Mouse (Mus musculus): ENCODE results near the gene Gm10974. TPM values are rescaled to one million over a fixed set of nuclear protein-coding genes. Genes with fewer than 3 reads are reported as not detected.
A peak's percentile ranks its signal among the peaks of the same experiment; 100 is the strongest.

The Gm10974 gene
- polyA plus RNA-seq, 1 experiment, result not detected

GRCm38 (mm10) chr7:66330610-66331009 is 35.1 kb upstream of the Gm10974 start:
- TF ChIP-seq CTCF (IDR thresholded peaks at IDR 0.05; ENCODE audit: borderline replicate concordance, control insufficient read depth, extremely low read depth, insufficient read depth, low read length, poor library complexity), result no peak
- TF ChIP-seq POLR2A (IDR thresholded peaks at IDR 0.05; ENCODE audit: control insufficient read depth, extremely low read depth, insufficient read depth, low read length, poor library complexity), result no peak
- 95% methylated on average over 9 of the region's 9 CpGs for WGBS
- no peak for DNase-seq
- Histone ChIP-seq H3K4me3 (ENCODE audit: control insufficient read depth, insufficient read depth, low read length) (no peak overlapping the region), H3K4me1 (replicated peaks; ENCODE audit: control insufficient read depth, insufficient read depth, low read length) (no peaks in the 10 kb centered on the region), H3K27me3 (ENCODE audit: control insufficient read depth, insufficient read depth, low read length) (no peaks in the 10 kb centered on the region), H3K36me3 (ENCODE audit: control insufficient read depth, insufficient read depth, low read length) (no peaks in the 10 kb centered on the region), H3K27ac (ENCODE audit: control insufficient read depth, insufficient read depth, low read length) (no peak overlapping the region)

GRCm38 (mm10) chr7:66332340-66332739 is 33.4 kb upstream of the Gm10974 start:
- DNase-seq, result no peak
- Histone ChIP-seq H3K36me3 (ENCODE audit: control insufficient read depth, insufficient read depth, low read length) (no peaks in the 10 kb centered on the region), H3K27ac (ENCODE audit: control insufficient read depth, insufficient read depth, low read length) (no peak overlapping the region), H3K4me3 (ENCODE audit: control insufficient read depth, insufficient read depth, low read length) (no peak overlapping the region), H3K27me3 (ENCODE audit: control insufficient read depth, insufficient read depth, low read length) (no peaks in the 10 kb centered on the region), H3K4me1 (replicated peaks; ENCODE audit: control insufficient read depth, insufficient read depth, low read length) (no peaks in the 10 kb centered on the region)
- TF ChIP-seq CTCF (IDR thresholded peaks at IDR 0.05; ENCODE audit: borderline replicate concordance, control insufficient read depth, extremely low read depth, insufficient read depth, low read length, poor library complexity) (no peak), POLR2A (IDR thresholded peaks at IDR 0.05; ENCODE audit: control insufficient read depth, extremely low read depth, insufficient read depth, low read length, poor library complexity) (no peak)
- 93% methylated on average over 8 of the region's 8 CpGs for WGBS

GRCm38 (mm10) chr7:66333906-66334500 is 31.7 kb upstream of the Gm10974 start:
- WGBS, result 92% methylated on average over 4 of the region's 4 CpGs
- TF ChIP-seq POLR2A (IDR thresholded peaks at IDR 0.05; ENCODE audit: control insufficient read depth, extremely low read depth, insufficient read depth, low read length, poor library complexity), result no peak
- no peak for TF ChIP-seq CTCF (IDR thresholded peaks at IDR 0.05; ENCODE audit: borderline replicate concordance, control insufficient read depth, extremely low read depth, insufficient read depth, low read length, poor library complexity)
- Histone ChIP-seq H3K4me3 (ENCODE audit: control insufficient read depth, insufficient read depth, low read length) (no peak overlapping the region), H3K4me1 (replicated peaks; ENCODE audit: control insufficient read depth, insufficient read depth, low read length) (no peaks in the 10 kb centered on the region), H3K27me3 (ENCODE audit: control insufficient read depth, insufficient read depth, low read length) (no peaks in the 10 kb centered on the region), H3K27ac (ENCODE audit: control insufficient read depth, insufficient read depth, low read length) (no peak overlapping the region), H3K36me3 (ENCODE audit: control insufficient read depth, insufficient read depth, low read length) (no peaks in the 10 kb centered on the region)
- no peak for DNase-seq

DNA sequence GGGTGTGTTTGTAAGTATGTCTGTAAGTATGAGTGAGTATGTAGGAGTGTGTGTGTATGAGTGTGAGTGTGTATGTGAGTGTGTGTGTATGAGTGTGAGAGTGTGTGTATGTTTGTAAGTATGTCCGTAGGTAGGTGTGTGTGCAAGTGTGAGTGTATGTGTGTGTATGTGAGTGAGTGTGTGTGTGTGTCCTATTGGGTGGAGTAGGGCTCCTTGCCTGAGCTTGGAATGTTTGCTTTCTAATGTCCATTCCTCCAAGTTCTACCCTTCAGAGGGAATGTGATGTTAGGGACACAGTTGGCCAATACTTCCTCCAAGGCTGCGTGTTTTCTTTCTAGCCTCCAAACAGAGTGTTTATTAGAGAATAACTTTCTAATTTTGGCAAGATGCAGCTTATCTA is 28.8 kb upstream of the Gm10974 start:
- WGBS, result 92% methylated on average over 2 of the region's 2 CpGs
- Histone ChIP-seq H3K36me3 (ENCODE audit: control insufficient read depth, insufficient read depth, low read length) (no peaks in the 10 kb centered on the region), H3K4me1 (replicated peaks; ENCODE audit: control insufficient read depth, insufficient read depth, low read length) (no peaks in the 10 kb centered on the region), H3K27me3 (ENCODE audit: control insufficient read depth, insufficient read depth, low read length) (no peaks in the 10 kb centered on the region), H3K4me3 (ENCODE audit: control insufficient read depth, insufficient read depth, low read length) (no peak overlapping the region), H3K27ac (ENCODE audit: control insufficient read depth, insufficient read depth, low read length) (no peak overlapping the region)
- no peak for DNase-seq
- no peak for TF ChIP-seq CTCF (IDR thresholded peaks at IDR 0.05; ENCODE audit: borderline replicate concordance, control insufficient read depth, extremely low read depth, insufficient read depth, low read length, poor library complexity)
- no peak for TF ChIP-seq POLR2A (IDR thresholded peaks at IDR 0.05; ENCODE audit: control insufficient read depth, extremely low read depth, insufficient read depth, low read length, poor library complexity)

GRCm38 (mm10) chr7:66339625-66340024 is 26.1 kb upstream of the Gm10974 start:
- Histone ChIP-seq H3K27ac (ENCODE audit: control insufficient read depth, insufficient read depth, low read length) (no peak overlapping the region), H3K36me3 (ENCODE audit: control insufficient read depth, insufficient read depth, low read length) (no peaks in the 10 kb centered on the region), H3K27me3 (ENCODE audit: control insufficient read depth, insufficient read depth, low read length) (no peaks in the 10 kb centered on the region), H3K4me3 (ENCODE audit: control insufficient read depth, insufficient read depth, low read length) (no peak overlapping the region), H3K4me1 (replicated peaks; ENCODE audit: control insufficient read depth, insufficient read depth, low read length) (no peaks in the 10 kb centered on the region)
- TF ChIP-seq CTCF (IDR thresholded peaks at IDR 0.05; ENCODE audit: borderline replicate concordance, control insufficient read depth, extremely low read depth, insufficient read depth, low read length, poor library complexity) (no peak), POLR2A (IDR thresholded peaks at IDR 0.05; ENCODE audit: control insufficient read depth, extremely low read depth, insufficient read depth, low read length, poor library complexity) (no peak)
- WGBS, result 76% methylated on average over 5 of the region's 5 CpGs
- no peak for DNase-seq

GRCm38 (mm10) chr7:66340044-66340443 is 25.7 kb upstream of the Gm10974 start:
- no peaks in the 10 kb centered on the region for H3K4me1 ChIP-seq (replicated peaks; ENCODE audit: control insufficient read depth, insufficient read depth, low read length)
- H3K36me3 ChIP-seq (ENCODE audit: control insufficient read depth, insufficient read depth, low read length), result no peaks in the 10 kb centered on the region
- WGBS, result 81% methylated on average over 3 of the region's 3 CpGs
- H3K4me3 ChIP-seq (ENCODE audit: control insufficient read depth, insufficient read depth, low read length), result no peak overlapping the region
- DNase-seq, result no peak
- no peak overlapping the region for H3K27ac ChIP-seq (ENCODE audit: control insufficient read depth, insufficient read depth, low read length)
- no peaks in the 10 kb centered on the region for H3K27me3 ChIP-seq (ENCODE audit: control insufficient read depth, insufficient read depth, low read length)
- TF ChIP-seq POLR2A (IDR thresholded peaks at IDR 0.05; ENCODE audit: control insufficient read depth, extremely low read depth, insufficient read depth, low read length, poor library complexity), result no peak

GRCm38 (mm10) chr7:66342323-66342722 is 23.4 kb upstream of the Gm10974 start:
- 54% methylated on average over 4 of the region's 4 CpGs for WGBS
- Histone ChIP-seq H3K27me3 (ENCODE audit: control insufficient read depth, insufficient read depth, low read length) (no peaks in the 10 kb centered on the region), H3K36me3 (ENCODE audit: control insufficient read depth, insufficient read depth, low read length) (no peaks in the 10 kb centered on the region), H3K4me1 (replicated peaks; ENCODE audit: control insufficient read depth, insufficient read depth, low read length) (no peaks in the 10 kb centered on the region), H3K4me3 (ENCODE audit: control insufficient read depth, insufficient read depth, low read length) (no peak overlapping the region), H3K27ac (ENCODE audit: control insufficient read depth, insufficient read depth, low read length) (no peak overlapping the region)
- DNase-seq, result peak; percentile 13
- no peak for TF ChIP-seq POLR2A (IDR thresholded peaks at IDR 0.05; ENCODE audit: control insufficient read depth, extremely low read depth, insufficient read depth, low read length, poor library complexity)
- no peak for TF ChIP-seq CTCF (IDR thresholded peaks at IDR 0.05; ENCODE audit: borderline replicate concordance, control insufficient read depth, extremely low read depth, insufficient read depth, low read length, poor library complexity)
